Mouse (Mus musculus) embryonic facial prominence, embryonic 10.5 days (tissue): Measurements from ENCODE around the gene Sh3pxd2a. TPM values are rescaled to one million over a fixed set of nuclear protein-coding genes. Genes with fewer than 3 reads are reported as not detected.

ENCODE experiments used
- DNase-seq: peaks from one replicate; pipeline ENCODE4 v3.0.0-alpha.2; 2017; ENCODE audit warnings: low spot score
- H3K27ac ChIP-seq: fragments of 300-500 bp; sonication (generic); replicated peaks from 2 replicates; pipeline ENCODE4 v1.5.1; 2016; ENCODE audit warnings: mild to moderate bottlenecking
- H3K27me3 ChIP-seq: fragments of 300-500 bp; sonication (generic); replicated peaks from 2 replicates; pipeline ENCODE4 v1.6.1; 2016; ENCODE audit warnings: low read depth, mild to moderate bottlenecking; ENCODE audit not compliant: poor library complexity, severe bottlenecking
- H3K36me3 ChIP-seq: fragments of 300-500 bp; sonication (generic); replicated peaks from 2 replicates; pipeline ENCODE4 v1.6.1; 2016; ENCODE audit warnings: mild to moderate bottlenecking, moderate library complexity
- H3K4me1 ChIP-seq: fragments of 300-500 bp; sonication (generic); 2 replicates; pipeline ENCODE4 v1.6.1; 2016
- H3K4me3 ChIP-seq: fragments of 300-500 bp; sonication (generic); 2 replicates; pipeline ENCODE4 v1.5.1; 2016; ENCODE audit warnings: mild to moderate bottlenecking, moderate library complexity
- H3K9me3 ChIP-seq: fragments of 300-500 bp; sonication (generic); 2 replicates; pipeline ENCODE4 v1.6.1; 2016; ENCODE audit warnings: mild to moderate bottlenecking
- WGBS: fragments of 180-500 bp; shearing (Covaris S2); methylation state at CpG from one replicate; pipeline ENCODE4 v1.1.7; 2016; 5-methylcytosine and 5-hydroxymethylcytosine counted together
- polyA plus RNA-seq: library from polyadenylated mRNA; unstranded; fragments of >200 nt; fragmentation: Nextera tagmentation; extraction: Ambion mirVana; gene quantifications from 2 replicates; pipeline ENCODE4 v1.2.1, GENCODE M21; 2016

Gene Sh3pxd2a
- polyA plus RNA-seq, 1 experiment from 2014 or later, result 2.9 TPM

GRCm38 (mm10) chr19:47301303-47302190 is 162.7 kb downstream of the Sh3pxd2a start:
- H3K36me3 ChIP-seq, result peaks cover 76% of the 10 kb centered on the region
- 6% methylated on average over 19 of the region's 19 CpGs for WGBS
- no peaks in the 10 kb centered on the region for H3K27me3 ChIP-seq
- no peaks in the 10 kb centered on the region for H3K9me3 ChIP-seq
- peaks cover 66% of the 10 kb centered on the region for H3K4me1 ChIP-seq
- peak; percentile 80 for DNase-seq
- peak overlapping the region; percentile 31 for H3K4me3 ChIP-seq
- H3K27ac ChIP-seq, result peak overlapping the region; percentile 86

GRCm38 (mm10) chr19:47298100-47298499 is 166.1 kb downstream of the Sh3pxd2a start:
- H3K4me1 ChIP-seq, result peaks cover 58% of the 10 kb centered on the region
- no peaks in the 10 kb centered on the region for H3K9me3 ChIP-seq
- WGBS, result 83% methylated on average over 11 of the region's 11 CpGs
- no peak overlapping the region for H3K4me3 ChIP-seq
- peaks cover 56% of the 10 kb centered on the region for H3K36me3 ChIP-seq
- no peak for DNase-seq
- H3K27ac ChIP-seq, result no peak overlapping the region
- no peaks in the 10 kb centered on the region for H3K27me3 ChIP-seq

GRCm38 (mm10) chr19:47292451-47292951 is 171.7 kb downstream of the Sh3pxd2a start:
- no peaks in the 10 kb centered on the region for H3K27me3 ChIP-seq
- H3K36me3 ChIP-seq, result peaks cover 61% of the 10 kb centered on the region
- no peaks in the 10 kb centered on the region for H3K9me3 ChIP-seq
- 29% methylated on average over 7 of the region's 7 CpGs for WGBS
- H3K27ac ChIP-seq, result peak overlapping the region; percentile 74
- no peak for DNase-seq
- 0 out of 2 replicates have a peak overlapping the region, but pooled peaks have one; percentile 17 for H3K4me3 ChIP-seq
- H3K4me1 ChIP-seq, result peaks cover 65% of the 10 kb centered on the region

GRCm38 (mm10) chr19:47291307-47292080 is 172.7 kb downstream of the Sh3pxd2a start:
- Histone ChIP-seq H3K36me3 (peaks cover 56% of the 10 kb centered on the region), H3K4me3 (peak overlapping the region; percentile 16), H3K27ac (peak overlapping the region; percentile 74), H3K27me3 (no peaks in the 10 kb centered on the region), H3K9me3 (no peaks in the 10 kb centered on the region), H3K4me1 (peaks cover 75% of the 10 kb centered on the region)
- WGBS, result 21% methylated on average over 7 of the region's 7 CpGs
- DNase-seq, result peak; percentile 70

- peak; percentile 57 for DNase-seq
Measured at GRCm38 (mm10) chr19:47286886-47287450, 177.2 kb downstream of the Sh3pxd2a start.

GRCm38 (mm10) chr19:47285581-47285980 is 178.6 kb downstream of the Sh3pxd2a start:
- H3K9me3 ChIP-seq, result no peaks in the 10 kb centered on the region
- no peak for DNase-seq
- 81% methylated on average over 6 of the region's 6 CpGs for WGBS
- no peaks in the 10 kb centered on the region for H3K27me3 ChIP-seq
- peak overlapping the region; percentile 14; the same call in 1 of the 2 replicates for H3K27ac ChIP-seq
- peaks cover 93% of the 10 kb centered on the region for H3K36me3 ChIP-seq
- H3K4me1 ChIP-seq, result peaks cover 53% of the 10 kb centered on the region
- no peak overlapping the region for H3K4me3 ChIP-seq

More at GRCm38 (mm10) chr19:47286886-47287450, 177.2 kb downstream of the Sh3pxd2a start:
- no peaks in the 10 kb centered on the region for H3K9me3 ChIP-seq
- peaks cover 81% of the 10 kb centered on the region for H3K36me3 ChIP-seq
- peaks cover 61% of the 10 kb centered on the region for H3K4me1 ChIP-seq
- no peaks in the 10 kb centered on the region for H3K27me3 ChIP-seq
- WGBS, result 37% methylated on average over 17 of the region's 17 CpGs
- H3K4me3 ChIP-seq, result peak overlapping the region; percentile 9; the same call in 1 of the 2 replicates
- H3K27ac ChIP-seq, result peak overlapping the region; percentile 70

GRCm38 (mm10) chr19:47282688-47283215 is 181.4 kb downstream of the Sh3pxd2a start:
- Histone ChIP-seq H3K27ac (no peak overlapping the region), H3K4me3 (no peak overlapping the region), H3K36me3 (peaks cover 93% of the 10 kb centered on the region), H3K27me3 (no peaks in the 10 kb centered on the region), H3K9me3 (no peaks in the 10 kb centered on the region), H3K4me1 (peaks cover 28% of the 10 kb centered on the region)
- WGBS, result 95% methylated on average over 17 of the region's 17 CpGs
- DNase-seq, result no peak

GRCm38 (mm10) chr19:47282050-47282454 is 182.1 kb downstream of the Sh3pxd2a start:
- no peak for DNase-seq
- Histone ChIP-seq H3K36me3 (peaks cover 99% of the 10 kb centered on the region), H3K27me3 (no peaks in the 10 kb centered on the region), H3K4me1 (peaks cover 21% of the 10 kb centered on the region), H3K9me3 (no peaks in the 10 kb centered on the region), H3K4me3 (no peak overlapping the region), H3K27ac (peak overlapping the region; percentile 11; the same call in 1 of the 2 replicates)
- 86% methylated on average over 6 of the region's 6 CpGs for WGBS

GRCm38 (mm10) chr19:47280894-47281293 is 183.3 kb downstream of the Sh3pxd2a start:
- DNase-seq, result no peak
- WGBS, result 82% methylated on average over 9 of the region's 9 CpGs
- Histone ChIP-seq H3K4me1 (peaks cover 10% of the 10 kb centered on the region), H3K4me3 (no peak overlapping the region), H3K36me3 (peaks cover 99% of the 10 kb centered on the region), H3K27me3 (no peaks in the 10 kb centered on the region), H3K9me3 (no peaks in the 10 kb centered on the region; the same call in 1 of the 2 replicates), H3K27ac (0 out of 2 replicates have a peak overlapping the region, but pooled peaks have one; percentile 21)

GRCm38 (mm10) chr19:47279788-47280532 is 184.2 kb downstream of the Sh3pxd2a start:
- peaks cover 99% of the 10 kb centered on the region for H3K36me3 ChIP-seq
- peaks cover 6% of the 10 kb centered on the region; the same call in 1 of the 2 replicates for H3K4me1 ChIP-seq
- DNase-seq, result no peak
- no peak overlapping the region for H3K4me3 ChIP-seq
- no peaks in the 10 kb centered on the region for H3K27me3 ChIP-seq
- 88% methylated on average over 15 of the region's 15 CpGs for WGBS
- H3K9me3 ChIP-seq, result no peaks in the 10 kb centered on the region; the same call in 1 of the 2 replicates
- H3K27ac ChIP-seq, result no peak overlapping the region

GRCm38 (mm10) chr19:47279372-47279771 is 184.8 kb downstream of the Sh3pxd2a start:
- peaks cover 99% of the 10 kb centered on the region for H3K36me3 ChIP-seq
- 84% methylated on average over 4 of the region's 4 CpGs for WGBS
- peaks cover 6% of the 10 kb centered on the region; the same call in 1 of the 2 replicates for H3K4me1 ChIP-seq
- DNase-seq, result no peak
- no peak overlapping the region for H3K27ac ChIP-seq
- no peak overlapping the region for H3K4me3 ChIP-seq
- no peaks in the 10 kb centered on the region; the same call in 1 of the 2 replicates for H3K9me3 ChIP-seq
- no peaks in the 10 kb centered on the region for H3K27me3 ChIP-seq
